ENCODE assay signal across 24 mouse cellular contexts in genomic region chr1:184545111-184545510, GRCm38 (mm10).
DNase-seq lines count a peak whose midpoint lies in the region; ATAC-seq and TF ChIP-seq lines count a peak whose summit lies in the region.
"Had no signal": no experiment of that assay in that cellular context is flagged by ENCODE, and none has a peak within 500 bp of the region (broad histone marks: within the 10 kb centered on the region; RNA-seq: fewer than 3 reads in every experiment).

No protein-coding gene starts in this region.

- no peak overlapping the region for H3K9ac ChIP-seq in kidney, embryonic 14.5 days (ENCODE audit: low read depth, low read length)
- H3K9ac ChIP-seq in liver, adult 2 months (ENCODE audit: low read depth, low read length), result no peak overlapping the region
- no peak overlapping the region for H3K9ac ChIP-seq in liver, embryonic 12.5 days
- H3K9ac ChIP-seq: embryonic facial prominence, embryonic 12.5 days; forebrain, embryonic 13.5 days; forebrain, embryonic 15.5 days had no signal

- TF ChIP-seq POLR2A in liver, adult 2 months (IDR thresholded peaks at IDR 0.05; ENCODE audit: extremely low read depth, insufficient read depth, low read length), result no peak

- no peak overlapping the region for H3K4me3 ChIP-seq in kidney, embryonic 14.5 days (ENCODE audit: low read length)
- no peak overlapping the region for H3K4me3 ChIP-seq in liver, adult 2 months (ENCODE audit: insufficient read depth, low read depth, low read length)
- no peak overlapping the region for H3K4me3 ChIP-seq in liver, embryonic 12.5 days
- H3K4me3 ChIP-seq: embryonic facial prominence, embryonic 10.5 days; embryonic facial prominence, embryonic 12.5 days; forebrain, embryonic 13.5 days; forebrain, embryonic 15.5 days had no signal

- H3K27me3 ChIP-seq in kidney, embryonic 14.5 days (ENCODE audit: control insufficient read depth, insufficient read depth, low read length), result no peaks in the 10 kb centered on the region
- H3K27me3 ChIP-seq in liver, adult 2 months (ENCODE audit: control insufficient read depth, insufficient read depth, low read length), result no peaks in the 10 kb centered on the region
- H3K27me3 ChIP-seq in liver, embryonic 12.5 days (replicated peaks), result 0 out of 2 replicates have a peak, but pooled peaks cover 2% of the 10 kb centered on the region
- H3K27me3 ChIP-seq: CH12.LX; embryonic facial prominence, embryonic 12.5 days; forebrain, embryonic 13.5 days; forebrain, embryonic 15.5 days had no signal

- no peak for TF ChIP-seq CTCF in liver, adult 2 months (IDR thresholded peaks at IDR 0.05; ENCODE audit: low read depth, low read length)

- no peak overlapping the region for H3K27ac ChIP-seq in kidney, embryonic 14.5 days (ENCODE audit: low read depth, low read length)
- no peak overlapping the region for H3K27ac ChIP-seq in liver, adult 2 months (replicated peaks; ENCODE audit: insufficient read depth, low read depth, low read length)
- no peak overlapping the region for H3K27ac ChIP-seq in liver, embryonic 12.5 days
- H3K27ac ChIP-seq: embryonic facial prominence, embryonic 10.5 days; embryonic facial prominence, embryonic 12.5 days; forebrain, embryonic 13.5 days; forebrain, embryonic 15.5 days had no signal

- H3K79me2 ChIP-seq in liver, adult 2 months (ENCODE audit: control insufficient read depth, insufficient read depth, low read length), result no peaks in the 10 kb centered on the region

- no peaks in the 10 kb centered on the region for H3K9me3 ChIP-seq in kidney, embryonic 14.5 days (ENCODE audit: control insufficient read depth, low read length)
- H3K9me3 ChIP-seq in liver, embryonic 12.5 days (replicated peaks), result no peaks in the 10 kb centered on the region
- H3K9me3 ChIP-seq: embryonic facial prominence, embryonic 10.5 days; embryonic facial prominence, embryonic 12.5 days; forebrain, embryonic 13.5 days; forebrain, embryonic 15.5 days; G1E had no signal

- WGBS in kidney, embryonic 14.5 days, result 67% methylated on average over 4 of the region's 4 CpGs
- 53% methylated on average over 4 of the region's 4 CpGs for WGBS in liver, adult 2 months
- WGBS in liver, embryonic 12.5 days (ENCODE audit: insufficient replicate concordance), result 63% methylated on average over 4 of the region's 4 CpGs

- H3K4me2 ChIP-seq in kidney, embryonic 14.5 days (replicated peaks; ENCODE audit: low read depth, low read length), result no peak overlapping the region
- H3K4me2 ChIP-seq in liver, embryonic 12.5 days, result no peak overlapping the region
- H3K4me2 ChIP-seq: embryonic facial prominence, embryonic 12.5 days; forebrain, embryonic 13.5 days; forebrain, embryonic 15.5 days had no signal

- ATAC-seq in kidney, embryonic 14.5 days (ENCODE audit: low FRiP score, low TSS enrichment), result no peak
- no peak for ATAC-seq in liver, embryonic 12.5 days
- ATAC-seq: activated CD4-positive, CD25-positive, alpha-beta regulatory T cell, adult 4 months; CD4-positive, CD25-positive, alpha-beta regulatory T cell, adult 4 months; forebrain, embryonic 13.5 days; forebrain, embryonic 15.5 days; Patski had no signal

- no peaks in the 10 kb centered on the region for H3K36me3 ChIP-seq in kidney, embryonic 14.5 days (ENCODE audit: control insufficient read depth, insufficient read depth, low read length)
- no peaks in the 10 kb centered on the region for H3K36me3 ChIP-seq in liver, adult 2 months (ENCODE audit: control insufficient read depth, insufficient read depth, low read length)
- H3K36me3 ChIP-seq in liver, embryonic 12.5 days, result no peaks in the 10 kb centered on the region
- H3K36me3 ChIP-seq: embryonic facial prominence, embryonic 10.5 days; embryonic facial prominence, embryonic 12.5 days; forebrain, embryonic 15.5 days; G1E had no signal

- DNase-seq in kidney, adult 11 months, result peak; percentile 3
- DNase-seq in kidney, postnatal 4 days, result no peak
- DNase-seq in kidney, adult 9 months, result peak; percentile 56
- peak; percentile 65 for DNase-seq in liver, adult 2 months (ENCODE audit: extremely low read depth, low read depth, low spot score)
- DNase-seq: adrenal gland, adult 8-10 months; adrenal gland, postnatal 14 days; adrenal gland, postnatal 36 days; B cell, adult 2 months; cerebellum, adult 11-12 months; cerebellum, adult 2 months; cerebellum, adult 9-10 months; cerebellum, postnatal 10 days; cerebellum, postnatal 25 days had no signal

- no peaks in the 10 kb centered on the region for H3K4me1 ChIP-seq in kidney, embryonic 14.5 days (ENCODE audit: control insufficient read depth, insufficient read depth, low read length)
- no peaks in the 10 kb centered on the region for H3K4me1 ChIP-seq in liver, adult 2 months (ENCODE audit: control insufficient read depth, insufficient read depth, low read length)
- H3K4me1 ChIP-seq in liver, embryonic 12.5 days, result no peaks in the 10 kb centered on the region
- H3K4me1 ChIP-seq: embryonic facial prominence, embryonic 10.5 days; embryonic facial prominence, embryonic 12.5 days; forebrain, embryonic 13.5 days; forebrain, embryonic 15.5 days had no signal

Comparison
In these comparisons a context has a peak if more than half of its experiments do, and no peak if none do; other contexts are left out.
1. DNase-seq: peak in kidney, adult 11 months (single experiment), kidney, adult 9 months (single experiment) and liver, adult 2 months (single experiment); none in kidney, postnatal 4 days (0 of 2).